8 mouse cellular contexts compared by ENCODE assay signal in genomic region chr13:113617891-113618823, GRCm38 (mm10). TPM values are rescaled to one million over a fixed set of nuclear protein-coding genes. Genes with fewer than 3 reads are reported as not detected.
DNase-seq lines count a peak whose midpoint lies in the region; ATAC-seq lines count a peak whose summit lies in the region.

TSS of gene Snx18 (minus strand) at chr13:113618564.

- no peaks in the 10 kb centered on the region for H3K27me3 ChIP-seq in intestine, embryonic 15.5 days (replicated peaks)

- H3K4me1 ChIP-seq in intestine, embryonic 15.5 days (replicated peaks), result peaks cover 34% of the 10 kb centered on the region

- peak within 1 kb of the TSS; percentile 85 for H3K4me3 ChIP-seq in intestine, embryonic 15.5 days (replicated peaks)

- no peaks in the 10 kb centered on the region for H3K9me3 ChIP-seq in intestine, embryonic 15.5 days

- intact Hi-C loops in gastrocnemius, postnatal 36 days (cut with DNase I), result loop anchor here (1.0 to 10.0 kb wide), 4 partner anchors 281 to 573 kb away; partner anchors contain the start of gene Gpx8
- intact Hi-C loops in left cerebral cortex, postnatal 14 days (cut with DNase I), result loop anchor here (1.0 to 10.0 kb wide), 6 partner anchors 131 to 573 kb away; partner anchors contain the start of gene Gpx8

- peak; percentile 81 for DNase-seq in adrenal gland, adult 8-10 months
- DNase-seq in embryo, embryonic 11.5 days (ENCODE audit: low read depth, low spot score), result peak; percentile 87
- DNase-seq in gastrocnemius, postnatal 36 days, result peak; percentile 82 to 90
- peak; percentile 94 to 96 for DNase-seq in left cerebral cortex, postnatal 14 days (ENCODE audit: low spot score in 2 of 2)
- DNase-seq in right cerebral cortex, postnatal 14 days, result peak; percentile 95
- DNase-seq in urinary bladder, postnatal 25 days (ENCODE audit: low spot score), result peak; percentile 89

- H3K9ac ChIP-seq in intestine, embryonic 15.5 days, result peak within 1 kb of the TSS; percentile 92

- ATAC-seq in intestine, embryonic 15.5 days, result peak; percentile 89
- peak; percentile 68 for ATAC-seq in megakaryocyte-erythroid progenitor cell, adult 5-6 weeks (replicated peaks; ENCODE audit: low FRiP score, low TSS enrichment, poor library complexity, severe bottlenecking)

- no peaks in the 10 kb centered on the region for H3K36me3 ChIP-seq in intestine, embryonic 15.5 days

- H3K4me2 ChIP-seq in intestine, embryonic 15.5 days (replicated peaks), result peak within 1 kb of the TSS; percentile 85

- under 1% methylated on average over 119 of the region's 119 CpGs for WGBS in intestine, embryonic 15.5 days

- peak within 1 kb of the TSS; percentile 93 for H3K27ac ChIP-seq in intestine, embryonic 15.5 days

RNA-seq across cellular contexts. Expression of gene Snx18, which starts in this region (rescaled TPM):
- 10 to 100 TPM; 23.3 to 29.6 (median 26.4) TPM for total RNA-seq in adrenal gland, adult 8-10 months (2022)
- total RNA-seq in gastrocnemius, postnatal 36 days (2021), result 1 to 10 TPM; 9.3 TPM
- 18.1 and 20.3 TPM in 2 replicates for polyA plus RNA-seq in intestine, embryonic 15.5 days (2015; fragmentation: Nextera tagmentation; extraction: Ambion mirVana)
- 10 to 100 TPM; 22.8 to 24.6 TPM for total RNA-seq in left cerebral cortex, postnatal 14 days (2021)
- total RNA-seq in megakaryocyte-erythroid progenitor cell, adult 5-6 weeks (2014; fragmentation: Nextera tagmentation), result 5.3 and 10.9 TPM in 2 replicates
- total RNA-seq in megakaryocyte-erythroid progenitor cell, adult 5-6 weeks (2017), result 13.2 and 18.1 TPM in 2 replicates

Comparison
In these comparisons a context has a peak if more than half of its experiments do, and no peak if none do; other contexts are left out.
1. Peak in every context shown above with its lines: DNase-seq, ATAC-seq, H3K4me3 ChIP-seq and H3K27ac ChIP-seq.